Mouse (Mus musculus) cerebellum, postnatal 10 days (tissue): Measurements from ENCODE around the gene Sgsm1.
A peak's percentile ranks its signal among the peaks of the same experiment; 100 is the strongest.
"Not testable (repeated sequence)": the region's sequence is repeated elsewhere in the genome, so short reads cannot be mapped to it uniquely, and the experiment has no call there.

ENCODE experiments used
- DNase-seq, 2 experiments: peaks; one replicate each; pipeline ENCODE4 v3.0.0; 2021; ENCODE audit warnings: mixed read lengths in 2 of 2

Gene Sgsm1

GRCm38 (mm10) chr5:113310377-113311003 is at the start of gene Sgsm1:
Sgsm1 (minus strand) TSS chr5:113310786.
- peak; percentile 95 to 96 for DNase-seq

GRCm38 (mm10) chr5:113358833-113359232 is 48.2 kb upstream of the Sgsm1 start:
- peak; percentile 39 to 42 for DNase-seq

GRCm38 (mm10) chr5:113357656-113358055 is 47.1 kb upstream of the Sgsm1 start:
- peak; percentile 58 to 80 for DNase-seq

- DNase-seq: peak in 1 of 2 experiments; percentile 55
Observed at GRCm38 (mm10) chr5:113357186-113357585, 46.6 kb upstream of the Sgsm1 start, which contains the start of gene Aym1. Aym1 (plus strand) TSS chr5:113357294.

- peak in 1 of 2 experiments; percentile 18 for DNase-seq
Observed at GRCm38 (mm10) chr5:113354311-113354710, 43.7 kb upstream of the Sgsm1 start.

- DNase-seq: no peak
Observed at GRCm38 (mm10) chr5:113352636-113353035, 42.0 kb upstream of the Sgsm1 start.

GRCm38 (mm10) chr5:113351768-113352167 is 41.2 kb upstream of the Sgsm1 start:
- DNase-seq: no peak

- DNase-seq: peak in 1 of 2 experiments; percentile 67
Observed at GRCm38 (mm10) chr5:113349810-113350209, 39.2 kb upstream of the Sgsm1 start.

- DNase-seq: no peak
Observed at GRCm38 (mm10) chr5:113349226-113349625, 38.6 kb upstream of the Sgsm1 start.

- peak; percentile 74 to 80 for DNase-seq
Observed at GRCm38 (mm10) chr5:113348597-113348996, 38.0 kb upstream of the Sgsm1 start.

GRCm38 (mm10) chr5:113347593-113347992 is 37.0 kb upstream of the Sgsm1 start:
- no peak for DNase-seq

GRCm38 (mm10) chr5:113346651-113347050 is 36.1 kb upstream of the Sgsm1 start:
- DNase-seq: not testable (repeated sequence)

- no peak for DNase-seq
Observed at GRCm38 (mm10) chr5:113345781-113346180, 35.2 kb upstream of the Sgsm1 start.

GRCm38 (mm10) chr5:113344635-113345386 is 34.2 kb upstream of the Sgsm1 start:
- DNase-seq: no peak

- no peak for DNase-seq
Observed at GRCm38 (mm10) chr5:113336281-113336680, 25.7 kb upstream of the Sgsm1 start.

GRCm38 (mm10) chr5:113335732-113336131 is 25.1 kb upstream of the Sgsm1 start:
- no peak for DNase-seq

- DNase-seq: no peak
Observed at GRCm38 (mm10) chr5:113334621-113335530, 24.3 kb upstream of the Sgsm1 start.

GRCm38 (mm10) chr5:113332899-113333298 is 22.3 kb upstream of the Sgsm1 start:
- no peak for DNase-seq

- DNase-seq: peak; percentile 64 to 75
Observed at GRCm38 (mm10) chr5:113332239-113332638, 21.7 kb upstream of the Sgsm1 start.

GRCm38 (mm10) chr5:113330202-113330601 is 19.6 kb upstream of the Sgsm1 start:
- no peak for DNase-seq

GRCm38 (mm10) chr5:113329463-113329862 is 18.9 kb upstream of the Sgsm1 start:
- no peak for DNase-seq

- DNase-seq: peak; percentile 75
Observed at GRCm38 (mm10) chr5:113323784-113324638, 13.4 kb upstream of the Sgsm1 start.
